Mouse (Mus musculus) myocyte (in vitro differentiated cells): ENCODE measurements around the gene Anapc15.

Experiments
- CEBPB ChIP-seq: IDR thresholded peaks from 2 replicates; pipeline ENCODE4 v1.6.1; 2011; ENCODE audit warnings: mild to moderate bottlenecking, moderate library complexity; ENCODE audit not compliant: poor library complexity, insufficient read depth, severe bottlenecking
- E2F4 ChIP-seq: IDR thresholded peaks from one replicate; pipeline ENCODE4 v1.6.1; 2011; ENCODE audit warnings: mild to moderate bottlenecking, control low read depth, moderate library complexity; ENCODE audit not compliant: insufficient read depth
- MAX ChIP-seq: IDR thresholded peaks from one replicate; pipeline ENCODE4 v1.6.1; 2011; ENCODE audit warnings: low read depth, mild to moderate bottlenecking, control low read depth
- MYOG ChIP-seq, 3 experiments: IDR thresholded peaks; one replicate each; pipeline ENCODE4 v1.6.1; 2011; ENCODE audit warnings: control low read depth in 2 of 3, low read depth in 2 of 3, mild to moderate bottlenecking in 2 of 3; ENCODE audit not compliant: insufficient read length in 2 of 3, control insufficient read depth in 1 of 3, insufficient read depth in 1 of 3
- POLR2A ChIP-seq: IDR thresholded peaks from one replicate; pipeline ENCODE4 v1.6.1; 2011; ENCODE audit warnings: low read depth, mild to moderate bottlenecking, control low read depth, moderate library complexity; ENCODE audit not compliant: insufficient read length
- POLR2AphosphoS2 ChIP-seq: IDR thresholded peaks from one replicate; pipeline ENCODE4 v1.6.1; 2011; ENCODE audit warnings: low read depth, control low read depth; ENCODE audit not compliant: insufficient read length
- REST ChIP-seq: IDR thresholded peaks from one replicate; pipeline ENCODE4 v1.6.1; 2011; ENCODE audit warnings: mild to moderate bottlenecking, control low read depth, moderate library complexity; ENCODE audit not compliant: insufficient read depth, insufficient read length
- TCF12 ChIP-seq: IDR thresholded peaks from one replicate; pipeline ENCODE4 v1.6.1; 2011; ENCODE audit warnings: mild to moderate bottlenecking, control low read depth; ENCODE audit not compliant: poor library complexity, insufficient read depth, severe bottlenecking
- TCF3 ChIP-seq: IDR thresholded peaks from one replicate; pipeline ENCODE4 v1.6.1; 2011; ENCODE audit warnings: low read depth, control low read depth; ENCODE audit not compliant: insufficient read length
- USF1 ChIP-seq: IDR thresholded peaks from one replicate; pipeline ENCODE4 v1.6.1; 2011; ENCODE audit warnings: low read depth, mild to moderate bottlenecking, control low read depth, moderate library complexity

DNA sequence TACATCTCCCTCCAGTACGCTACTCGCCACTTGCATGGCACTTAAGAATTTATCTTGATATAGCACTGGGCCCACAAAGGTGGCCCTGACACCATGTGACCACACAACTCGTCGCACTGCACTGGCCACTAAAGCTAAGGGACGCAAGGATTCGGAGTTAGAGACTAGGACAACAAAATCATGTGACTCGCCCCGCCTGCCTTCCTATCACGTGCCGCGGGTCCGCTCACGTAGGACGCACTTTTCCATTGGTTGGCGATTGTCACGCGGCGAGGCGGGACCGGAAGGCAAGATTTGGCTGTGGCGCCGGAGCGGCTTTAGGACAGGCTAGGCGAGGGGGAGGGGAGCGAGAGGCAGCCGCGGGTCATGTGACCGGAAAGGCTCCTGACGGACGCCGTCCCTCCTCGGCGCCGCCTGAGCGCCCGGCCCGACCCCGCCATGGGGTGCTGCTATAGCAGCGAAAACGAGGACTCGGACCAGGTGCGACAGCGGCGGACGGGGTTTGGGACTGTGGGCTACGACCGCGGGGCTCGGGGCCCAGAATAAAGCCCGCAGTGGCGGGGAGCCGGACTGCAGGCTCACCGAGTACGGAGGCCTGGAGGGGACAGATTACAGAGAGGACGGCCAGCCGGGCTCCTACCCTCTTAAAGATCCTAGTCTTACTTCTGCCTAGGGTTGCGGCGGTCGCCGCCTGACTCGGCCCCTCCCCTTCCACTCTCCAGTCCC is 42.2 kb downstream of the Anapc15 start, which contains the start of gene Lamtor1:
- TF ChIP-seq POLR2A = peak; percentile 83
- TF ChIP-seq MAX = no peak
- TF ChIP-seq TCF12 = no peak
- TF ChIP-seq TCF3 = no peak
- peak in 1 of 3 experiments; percentile 3 for TF ChIP-seq MYOG (IDR thresholded peaks at IDR 0.05; ENCODE audit: control insufficient read depth in 1 of 3, insufficient read depth in 1 of 3, insufficient read length in 2 of 3, low read depth in 2 of 3)
- TF ChIP-seq CEBPB = no peak
- TF ChIP-seq REST = no peak
- TF ChIP-seq E2F4 = no peak
- TF ChIP-seq POLR2AphosphoS2 = peak; percentile 91
- peak; percentile 100 for TF ChIP-seq USF1
